Mouse (Mus musculus) heart, embryonic 11.5 days (tissue): ENCODE measurements around the gene Fbxl13. TPM values are rescaled to one million over a fixed set of nuclear protein-coding genes. Genes with fewer than 3 reads are reported as not detected.

Experiments used
- ATAC-seq: fragments of 200-750 bp; cut with Nextera tagmentation; replicated peaks from 2 replicates; pipeline ENCODE4 v1.8.0; 2017; ENCODE audit warnings: moderate library complexity; ENCODE audit not compliant: insufficient number of reproducible peaks, low FRiP score, low TSS enrichment
- H3K27ac ChIP-seq: fragments of 300-500 bp; sonication (generic); 2 replicates; pipeline ENCODE4 v1.5.1; 2014; ENCODE audit warnings: mild to moderate bottlenecking, low read depth, low read length
- H3K27me3 ChIP-seq: fragments of 300-500 bp; sonication (generic); 2 replicates; pipeline ENCODE4 v1.6.1; 2014; ENCODE audit warnings: mild to moderate bottlenecking, low read length, mixed read lengths; ENCODE audit not compliant: control insufficient read depth, insufficient read depth
- H3K36me3 ChIP-seq: fragments of 300-500 bp; sonication (generic); 2 replicates; pipeline ENCODE4 v1.6.1; 2014; ENCODE audit warnings: mild to moderate bottlenecking, low read length, moderate library complexity, mixed read lengths; ENCODE audit not compliant: control insufficient read depth, insufficient read depth
- H3K4me1 ChIP-seq: fragments of 300-500 bp; sonication (generic); 2 replicates; pipeline ENCODE4 v1.6.1; 2014; ENCODE audit warnings: low read length; ENCODE audit not compliant: control insufficient read depth, insufficient read depth
- H3K4me2 ChIP-seq: fragments of 300-500 bp; sonication (generic); 2 replicates; pipeline ENCODE4 v1.6.1; 2014; ENCODE audit warnings: mild to moderate bottlenecking, moderate library complexity
- H3K4me3 ChIP-seq: fragments of 300-500 bp; sonication (generic); 2 replicates; pipeline ENCODE4 v1.5.1; 2014; ENCODE audit warnings: low read depth, low read length
- H3K9ac ChIP-seq: fragments of 300-500 bp; sonication (generic); 2 replicates; pipeline ENCODE4 v1.6.1; 2014; ENCODE audit warnings: mild to moderate bottlenecking, low read depth, low read length, moderate library complexity
- H3K9me3 ChIP-seq: fragments of 300-500 bp; sonication (generic); replicated peaks from 2 replicates; pipeline ENCODE4 v1.6.1; 2016; ENCODE audit warnings: low read length; ENCODE audit not compliant: control insufficient read depth
- WGBS: fragments of 180-500 bp; shearing (Covaris S2); extraction: QIAGEN DNeasy Blood & Tissue Kit; methylation state at CpG from one replicate; pipeline ENCODE4 v1.1.7; 2014; ENCODE audit not compliant: insufficient replicate concordance; 5-methylcytosine and 5-hydroxymethylcytosine counted together
- polyA plus RNA-seq: library from polyadenylated mRNA; unstranded; fragments of >200 nt; fragmentation: Nextera tagmentation; extraction: Ambion mirVana; gene quantifications from 2 replicates; pipeline ENCODE4 v1.2.1, GENCODE M21; 2014

Gene Fbxl13
- polyA plus RNA-seq, 1 experiment from 2014 or later: 0.06 TPM

GRCm38 (mm10) chr5:21517562-21517961, 127.9 kb downstream of the Fbxl13 start:
- no peaks in the 10 kb centered on the region for H3K27me3 ChIP-seq
- 83% methylated on average over 2 of the region's 2 CpGs for WGBS
- no peak overlapping the region for H3K4me2 ChIP-seq
- peaks cover 12% of the 10 kb centered on the region for H3K4me1 ChIP-seq
- no peak for ATAC-seq
- no peak overlapping the region for H3K9ac ChIP-seq
- no peaks in the 10 kb centered on the region for H3K9me3 ChIP-seq
- no peak overlapping the region for H3K4me3 ChIP-seq
- no peaks in the 10 kb centered on the region for H3K36me3 ChIP-seq
- H3K27ac ChIP-seq: no peak overlapping the region

DNA sequence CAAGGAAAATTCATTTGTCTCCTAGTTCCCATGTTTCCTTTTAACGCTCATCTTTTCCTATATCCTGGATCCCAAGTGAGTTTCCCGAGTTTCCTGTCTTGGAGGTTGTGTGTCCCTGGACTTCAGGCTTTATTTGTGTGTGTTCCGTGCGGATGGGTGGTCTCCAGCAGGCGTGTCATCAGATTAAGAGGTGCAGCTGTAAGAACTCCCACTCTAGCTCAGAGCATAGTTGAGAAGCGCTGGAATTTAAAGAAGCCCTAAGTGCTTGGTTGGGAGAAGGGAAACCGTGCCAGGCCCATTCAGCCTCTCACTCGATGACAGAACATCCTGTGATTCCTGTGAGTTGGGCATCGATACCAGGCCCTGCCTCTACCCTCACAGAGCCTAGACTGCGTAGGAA, 132.1 kb downstream of the Fbxl13 start:
- no peak for ATAC-seq
- Histone ChIP-seq H3K9me3 (no peaks in the 10 kb centered on the region), H3K4me2 (no peak overlapping the region), H3K4me3 (no peak overlapping the region), H3K36me3 (no peaks in the 10 kb centered on the region), H3K27ac (peak overlapping the region; percentile 57; the same call in 1 of the 2 replicates), H3K27me3 (no peaks in the 10 kb centered on the region), H3K9ac (no peak overlapping the region), H3K4me1 (peaks cover 13% of the 10 kb centered on the region)
- WGBS: 39% methylated on average over 10 of the region's 10 CpGs

DNA sequence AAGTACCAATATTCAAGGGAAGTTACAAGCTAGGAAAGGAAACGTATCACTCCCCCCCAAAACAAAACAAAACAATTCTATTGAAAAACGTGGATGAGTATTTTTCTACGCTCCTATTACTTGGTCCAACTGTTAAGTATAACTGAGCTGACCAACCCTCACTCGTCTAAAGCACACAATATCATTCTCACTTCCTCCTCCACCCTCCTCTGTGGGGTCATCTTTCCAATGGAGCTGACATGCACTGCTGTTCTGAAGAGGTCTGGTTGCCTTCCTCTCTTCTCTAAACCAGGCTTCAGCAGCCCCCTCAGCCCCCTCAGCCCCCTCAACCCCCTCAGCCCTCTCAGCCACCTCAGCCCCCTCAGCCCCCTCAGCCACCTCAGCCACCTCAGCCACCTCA, 135.6 kb downstream of the Fbxl13 start:
- ATAC-seq: no peak
- 81% methylated on average over 4 of the region's 4 CpGs for WGBS
- H3K27ac ChIP-seq: no peak overlapping the region
- H3K4me3 ChIP-seq: no peak overlapping the region
- no peaks in the 10 kb centered on the region for H3K9me3 ChIP-seq
- H3K27me3 ChIP-seq: no peaks in the 10 kb centered on the region
- no peaks in the 10 kb centered on the region for H3K36me3 ChIP-seq
- H3K4me1 ChIP-seq: peaks cover 13% of the 10 kb centered on the region
- H3K9ac ChIP-seq: no peak overlapping the region
- H3K4me2 ChIP-seq: no peak overlapping the region

DNA sequence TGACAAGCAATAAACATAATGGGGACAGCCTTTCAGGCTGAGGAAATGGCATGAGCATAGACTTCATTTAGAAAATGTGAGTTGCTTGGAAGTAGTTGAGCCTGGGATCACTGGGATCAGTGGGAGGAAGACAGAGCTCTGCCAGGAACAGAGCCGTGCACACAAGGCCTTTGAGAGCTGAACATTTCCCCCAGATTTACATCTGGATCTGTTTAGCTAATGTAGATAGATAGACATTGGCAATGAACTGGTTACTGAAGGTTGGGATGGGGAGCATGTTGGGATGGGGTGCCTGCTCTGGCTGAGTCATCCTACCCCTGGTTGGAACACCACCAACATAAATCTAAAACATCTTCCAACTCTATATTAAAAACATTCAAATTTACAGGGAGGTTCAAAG, 138.5 kb downstream of the Fbxl13 start:
- Histone ChIP-seq H3K4me3 (no peak overlapping the region), H3K27me3 (no peaks in the 10 kb centered on the region), H3K4me1 (no peaks in the 10 kb centered on the region), H3K9ac (no peak overlapping the region), H3K36me3 (no peaks in the 10 kb centered on the region), H3K27ac (no peak overlapping the region), H3K4me2 (no peak overlapping the region), H3K9me3 (no peaks in the 10 kb centered on the region)
- WGBS: 73% methylated on average over 1 of the region's 1 CpGs
- ATAC-seq: no peak

DNA sequence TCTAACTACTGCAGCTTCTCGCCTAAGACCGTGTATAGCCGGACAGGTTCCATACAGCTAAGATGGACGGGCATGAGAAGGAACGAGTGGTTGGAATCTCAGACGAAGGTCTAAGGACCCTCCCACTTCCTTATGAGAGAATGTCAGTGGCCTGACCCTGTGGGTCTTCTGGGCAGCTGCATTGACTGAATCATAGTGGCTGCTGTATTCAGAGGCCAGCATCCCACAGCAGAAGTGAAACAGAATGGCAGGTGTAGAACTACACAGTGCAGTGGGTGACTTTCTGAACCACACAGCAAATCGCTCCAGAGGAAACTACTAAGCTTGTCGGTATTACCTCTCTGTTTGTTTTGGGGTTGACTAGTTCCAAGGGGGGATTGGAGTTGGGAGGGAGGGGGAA, 140.3 kb downstream of the Fbxl13 start:
- Histone ChIP-seq H3K36me3 (no peaks in the 10 kb centered on the region), H3K4me2 (no peak overlapping the region), H3K4me1 (no peaks in the 10 kb centered on the region), H3K4me3 (no peak overlapping the region), H3K9me3 (no peaks in the 10 kb centered on the region), H3K27me3 (no peaks in the 10 kb centered on the region), H3K9ac (no peak overlapping the region), H3K27ac (no peak overlapping the region)
- no peak for ATAC-seq
- whole genome bisulfite sequencing: 77% methylated on average over 8 of the region's 8 CpGs

DNA sequence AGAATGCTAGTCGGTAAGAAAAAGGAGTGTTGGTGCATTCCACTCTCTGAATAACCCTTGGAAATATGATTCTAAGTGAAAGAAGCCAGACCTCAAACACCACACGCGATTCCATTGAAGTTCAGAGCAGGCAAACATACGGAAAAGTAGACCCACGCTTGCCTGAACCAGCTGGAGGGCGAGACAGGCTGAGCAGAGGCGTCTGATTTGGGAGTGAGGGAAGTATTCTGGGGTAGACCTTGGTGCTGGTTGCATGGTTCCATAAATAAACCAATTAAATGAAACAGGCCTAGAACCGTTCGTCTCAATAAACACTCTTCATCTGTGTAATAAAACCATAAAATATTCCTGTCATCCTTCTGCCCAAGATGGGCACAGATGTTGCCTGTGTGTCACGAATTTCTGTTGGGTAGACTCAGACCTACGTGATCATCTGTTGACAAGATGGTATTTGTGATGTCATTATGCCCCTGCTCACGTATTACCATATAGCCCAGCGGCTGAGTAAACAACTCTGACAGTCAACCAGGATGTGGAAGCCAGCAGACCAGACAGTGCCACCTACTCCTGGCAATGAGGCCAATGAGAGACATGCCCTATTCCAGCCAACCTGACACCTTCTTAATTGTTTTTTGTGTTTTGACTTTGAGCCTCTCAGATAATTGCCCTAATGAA, 142.4 kb downstream of the Fbxl13 start:
- Histone ChIP-seq H3K9me3 (no peaks in the 10 kb centered on the region), H3K27me3 (no peaks in the 10 kb centered on the region), H3K4me3 (no peak overlapping the region), H3K9ac (no peak overlapping the region), H3K36me3 (no peaks in the 10 kb centered on the region), H3K4me2 (no peak overlapping the region), H3K27ac (no peak overlapping the region), H3K4me1 (no peaks in the 10 kb centered on the region)
- no peak for ATAC-seq
- 80% methylated on average over 13 of the region's 13 CpGs for WGBS

DNA sequence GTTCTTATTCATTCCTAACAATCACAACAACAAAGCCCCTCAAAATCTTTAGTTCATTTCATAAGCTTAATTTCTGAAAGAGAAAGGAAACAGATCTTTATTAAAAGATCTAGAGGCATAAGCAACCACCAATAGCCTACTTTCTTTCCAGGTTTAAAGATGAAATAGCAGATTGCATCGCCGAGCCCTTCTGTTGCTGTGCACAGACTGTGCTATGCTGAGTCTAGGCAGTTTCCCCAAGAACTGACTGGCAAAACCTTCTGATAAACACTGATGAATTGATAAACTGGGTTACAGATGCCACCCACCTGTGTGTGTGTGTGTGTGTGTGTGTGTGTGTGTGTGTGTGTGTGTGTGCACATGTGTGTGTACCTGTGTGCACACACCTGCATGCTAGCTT, 144.5 kb downstream of the Fbxl13 start:
- H3K9me3 ChIP-seq: no peaks in the 10 kb centered on the region
- H3K4me2 ChIP-seq: no peak overlapping the region
- H3K27ac ChIP-seq: no peak overlapping the region
- no peak overlapping the region for H3K9ac ChIP-seq
- WGBS: 91% methylated on average over 2 of the region's 2 CpGs
- H3K4me1 ChIP-seq: no peaks in the 10 kb centered on the region
- ATAC-seq: no peak
- H3K36me3 ChIP-seq: no peaks in the 10 kb centered on the region
- H3K27me3 ChIP-seq: no peaks in the 10 kb centered on the region
- no peak overlapping the region for H3K4me3 ChIP-seq

DNA sequence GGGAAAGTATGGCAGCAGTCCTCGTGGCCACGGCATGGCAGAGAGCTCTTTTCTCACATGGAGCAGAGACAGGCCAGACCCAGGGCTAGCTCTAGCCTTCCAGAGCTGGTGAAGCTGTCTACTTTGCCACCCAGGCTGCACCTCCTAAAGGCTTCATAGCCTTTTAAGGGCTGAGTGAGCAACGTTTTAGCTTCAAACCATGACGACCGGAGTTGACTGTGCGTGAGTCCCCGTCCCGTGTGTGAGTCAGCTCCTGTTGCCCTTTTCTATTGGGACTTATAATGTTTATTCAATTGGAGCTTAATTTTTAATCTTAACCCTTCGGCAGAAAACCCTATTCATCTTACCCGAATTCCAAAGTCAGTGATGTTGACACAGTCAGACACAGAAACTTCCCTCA, 145.3 kb downstream of the Fbxl13 start:
- no peak for ATAC-seq
- Histone ChIP-seq H3K4me2 (no peak overlapping the region), H3K9ac (no peak overlapping the region), H3K4me1 (no peaks in the 10 kb centered on the region), H3K9me3 (no peaks in the 10 kb centered on the region), H3K4me3 (no peak overlapping the region), H3K27ac (no peak overlapping the region), H3K27me3 (no peaks in the 10 kb centered on the region), H3K36me3 (no peaks in the 10 kb centered on the region)
- 73% methylated on average over 10 of the region's 10 CpGs for WGBS

GRCm38 (mm10) chr5:21498925-21499324, 146.5 kb downstream of the Fbxl13 start:
- H3K27ac ChIP-seq: no peak overlapping the region
- H3K27me3 ChIP-seq: no peaks in the 10 kb centered on the region
- H3K9ac ChIP-seq: no peak overlapping the region
- no peaks in the 10 kb centered on the region for H3K4me1 ChIP-seq
- H3K36me3 ChIP-seq: no peaks in the 10 kb centered on the region
- H3K4me3 ChIP-seq: no peak overlapping the region
- 83% methylated on average over 11 of the region's 11 CpGs for WGBS
- ATAC-seq: no peak
- no peaks in the 10 kb centered on the region for H3K9me3 ChIP-seq
- H3K4me2 ChIP-seq: no peak overlapping the region
